Mouse (Mus musculus) MEL (cell line): ENCODE measurements at regions not wholly inside any gene's neighbourhood (a gene's known extent, or its start where the extent isn't known, plus 50 kb on each side); places are given as distances from the start of the nearest gene placed in this dataset.
A peak's percentile ranks its signal among the peaks of the same experiment; 100 is the strongest.

Experiments used
- DNase-seq: peaks from one replicate; pipeline ENCODE4 v3.0.0; 2011; ENCODE audit warnings: low read depth, low spot score
- H3K27ac ChIP-seq: 2 replicates; pipeline ENCODE4 v1.5.1; 2012; ENCODE audit warnings: low read depth, mild to moderate bottlenecking, control low read depth, low read length, moderate library complexity; ENCODE audit not compliant: control insufficient read depth
- H3K27me3 ChIP-seq, 2 experiments: fragments of 150-350 bp in 1 of 2; sonication (generic) in 1 of 2; 2 replicates each; pipeline ENCODE4 v1.6.1; 2012; ENCODE audit warnings: low read length in 2 of 2, mild to moderate bottlenecking in 2 of 2, improper control_type of control experiment in 1 of 2, moderate library complexity in 1 of 2; ENCODE audit not compliant: insufficient read depth in 2 of 2, control insufficient read depth in 1 of 2
- H3K36me3 ChIP-seq, 2 experiments: 2 replicates each; pipeline ENCODE4 v1.6.1; 2012 to 2014; ENCODE audit warnings: low read length in 2 of 2, improper control_type of control experiment in 1 of 2, inconsistent platforms in 1 of 2, mild to moderate bottlenecking in 1 of 2; ENCODE audit not compliant: insufficient read depth in 2 of 2, control insufficient read depth in 1 of 2
- H3K4me1 ChIP-seq, 2 experiments: fragments of 150-350 bp in 1 of 2; sonication (generic) in 1 of 2; 2 replicates each; pipeline ENCODE4 v1.6.1; 2012; ENCODE audit warnings: low read length in 2 of 2, improper control_type of control experiment in 1 of 2, mild to moderate bottlenecking in 1 of 2; ENCODE audit not compliant: insufficient read depth in 2 of 2, control insufficient read depth in 1 of 2
- H3K4me3 ChIP-seq, 2 experiments: fragments of 150-350 bp in 1 of 2; sonication (generic) in 1 of 2; 2 replicates each; pipeline ENCODE4 v1.5.1; 2012; ENCODE audit warnings: low read depth in 2 of 2, low read length in 2 of 2, mild to moderate bottlenecking in 2 of 2, moderate library complexity in 2 of 2, control low read depth in 1 of 2, improper control_type of control experiment in 1 of 2; ENCODE audit not compliant: control insufficient read depth in 1 of 2, insufficient read depth in 1 of 2
- H3K79me2 ChIP-seq: 2 replicates; pipeline ENCODE4 v1.6.1; 2012; ENCODE audit warnings: mild to moderate bottlenecking, low read length, moderate library complexity; ENCODE audit not compliant: control insufficient read depth, poor library complexity, insufficient read depth
- H3K9ac ChIP-seq: 2 replicates; pipeline ENCODE4 v1.6.1; 2012; ENCODE audit warnings: low read depth, mild to moderate bottlenecking, control low read depth, low read length, moderate library complexity; ENCODE audit not compliant: control insufficient read depth, poor library complexity, severe bottlenecking
- H3K9me3 ChIP-seq: fragments of 150-350 bp; sonication (generic); replicated peaks from 2 replicates; pipeline ENCODE4 v1.6.1; 2012; ENCODE audit warnings: mild to moderate bottlenecking, low read length, improper control_type of control experiment, moderate library complexity; ENCODE audit not compliant: insufficient read depth
- BHLHE40 ChIP-seq: IDR thresholded peaks from 2 replicates; pipeline ENCODE4 v1.6.1; 2012; ENCODE audit warnings: low read depth, mild to moderate bottlenecking, inconsistent platforms, low read length, improper control_type of control experiment, borderline replicate concordance
- CHD2 ChIP-seq: IDR thresholded peaks from 2 replicates; pipeline ENCODE4 v1.6.1; 2011; ENCODE audit warnings: low read length, improper control_type of control experiment
- ELF1 ChIP-seq: IDR thresholded peaks from 2 replicates; pipeline ENCODE4 v1.6.1; 2014; ENCODE audit warnings: low read depth, mild to moderate bottlenecking, inconsistent platforms, low read length, improper control_type of control experiment, moderate library complexity
- ETS1 ChIP-seq: IDR thresholded peaks from 2 replicates; pipeline ENCODE4 v1.6.1; 2012; ENCODE audit warnings: low read depth, mild to moderate bottlenecking, inconsistent platforms, low read length, improper control_type of control experiment, moderate library complexity
- GABPA ChIP-seq: IDR thresholded peaks from 2 replicates; pipeline ENCODE4 v1.6.1; 2012; ENCODE audit warnings: low read depth, mild to moderate bottlenecking, inconsistent platforms, low read length, improper control_type of control experiment, moderate library complexity
- GATA1 ChIP-seq: IDR thresholded peaks from 2 replicates; pipeline ENCODE4 v1.6.1; 2011; ENCODE audit warnings: low read depth, low read length, improper control_type of control experiment
- JUND ChIP-seq: IDR thresholded peaks from 2 replicates; pipeline ENCODE4 v1.6.1; 2011; ENCODE audit warnings: low read depth, mild to moderate bottlenecking, improper control_type of control experiment, low read length
- MAFK ChIP-seq: IDR thresholded peaks from 2 replicates; pipeline ENCODE4 v1.6.1; 2011; ENCODE audit warnings: low read depth, mild to moderate bottlenecking, low read length, improper control_type of control experiment, borderline replicate concordance
- MAX ChIP-seq: IDR thresholded peaks from 2 replicates; pipeline ENCODE4 v1.6.1; 2011; ENCODE audit warnings: low read length, improper control_type of control experiment
- MEF2A ChIP-seq: IDR thresholded peaks from 2 replicates; pipeline ENCODE4 v1.6.1; 2014; ENCODE audit warnings: low read depth, mild to moderate bottlenecking, inconsistent platforms, low read length, improper control_type of control experiment; ENCODE audit not compliant: poor library complexity, insufficient replicate concordance, severe bottlenecking; ENCODE audit errors: extremely low read depth
- MXI1 ChIP-seq: IDR thresholded peaks from 2 replicates; pipeline ENCODE4 v1.6.1; 2011; ENCODE audit warnings: mild to moderate bottlenecking, low read depth, low read length, improper control_type of control experiment
- MYB ChIP-seq: IDR thresholded peaks from 2 replicates; pipeline ENCODE4 v1.6.1; 2011; ENCODE audit warnings: mild to moderate bottlenecking, low read depth, low read length, improper control_type of control experiment
- MYC ChIP-seq: IDR thresholded peaks from 2 replicates; pipeline ENCODE4 v1.6.1; 2011; ENCODE audit warnings: low read depth, mild to moderate bottlenecking, low read length, improper control_type of control experiment, moderate library complexity
- NELFE ChIP-seq: IDR thresholded peaks from 2 replicates; pipeline ENCODE4 v1.6.1; 2011; ENCODE audit warnings: low read depth, low read length, improper control_type of control experiment
- POLR2A ChIP-seq, 2 experiments: IDR thresholded peaks; 2 replicates each; pipeline ENCODE4 v1.6.1; 2011 to 2012; ENCODE audit warnings: low read length in 2 of 2, mild to moderate bottlenecking in 2 of 2, control low read depth in 1 of 2, improper control_type of control experiment in 1 of 2, low read depth in 1 of 2, moderate library complexity in 1 of 2; ENCODE audit not compliant: control insufficient read depth in 1 of 2, insufficient read depth in 1 of 2, poor library complexity in 1 of 2
- POLR2AphosphoS2 ChIP-seq: IDR thresholded peaks from 2 replicates; pipeline ENCODE4 v1.6.1; 2011; ENCODE audit warnings: low read length, improper control_type of control experiment
- POLR2AphosphoS5 ChIP-seq: IDR thresholded peaks from 2 replicates; pipeline ENCODE4 v1.6.1; 2012; ENCODE audit warnings: low read depth, borderline replicate concordance, mild to moderate bottlenecking, inconsistent platforms, low read length, moderate library complexity, mixed read lengths
- SIN3A ChIP-seq: IDR thresholded peaks from 2 replicates; pipeline ENCODE4 v1.6.1; 2012; ENCODE audit warnings: low read length, improper control_type of control experiment, inconsistent platforms
- TAL1 ChIP-seq: IDR thresholded peaks from 2 replicates; pipeline ENCODE4 v1.6.1; 2012; ENCODE audit warnings: mild to moderate bottlenecking, inconsistent platforms, low read length, moderate library complexity, mixed read lengths
- TCF12 ChIP-seq: IDR thresholded peaks from 2 replicates; pipeline ENCODE4 v1.6.1; 2014; ENCODE audit warnings: low read depth, mild to moderate bottlenecking, inconsistent platforms, low read length, improper control_type of control experiment, moderate library complexity
- UBTF ChIP-seq: IDR thresholded peaks from 2 replicates; pipeline ENCODE4 v1.6.1; 2012; ENCODE audit warnings: low read depth, mild to moderate bottlenecking, inconsistent platforms, low read length, improper control_type of control experiment, moderate library complexity, borderline replicate concordance; ENCODE audit not compliant: insufficient read depth
- USF1 ChIP-seq: IDR thresholded peaks from 2 replicates; pipeline ENCODE4 v1.6.1; 2014; ENCODE audit warnings: low read depth, mild to moderate bottlenecking, inconsistent platforms, low read length, improper control_type of control experiment, moderate library complexity
- USF2 ChIP-seq, 2 experiments: IDR thresholded peaks; 2 replicates each; pipeline ENCODE4 v1.6.1; 2011 to 2012; ENCODE audit warnings: improper control_type of control experiment in 2 of 2, low read length in 2 of 2, borderline replicate concordance in 1 of 2, inconsistent platforms in 1 of 2, low read depth in 1 of 2, mild to moderate bottlenecking in 1 of 2; ENCODE audit not compliant: insufficient read depth in 1 of 2
- ZC3H11A ChIP-seq: IDR thresholded peaks from 2 replicates; pipeline ENCODE4 v1.6.1; 2012; ENCODE audit warnings: low read depth, mild to moderate bottlenecking, inconsistent platforms, low read length, improper control_type of control experiment
- ZKSCAN1 ChIP-seq: IDR thresholded peaks from 2 replicates; pipeline ENCODE4 v1.6.1; 2012; ENCODE audit warnings: low read depth, mild to moderate bottlenecking, inconsistent platforms, low read length, improper control_type of control experiment, moderate library complexity
- ZMIZ1 ChIP-seq: IDR thresholded peaks from 2 replicates; pipeline ENCODE4 v1.6.1; 2012; ENCODE audit warnings: low read depth, mild to moderate bottlenecking, inconsistent platforms, low read length, improper control_type of control experiment, moderate library complexity

DNA sequence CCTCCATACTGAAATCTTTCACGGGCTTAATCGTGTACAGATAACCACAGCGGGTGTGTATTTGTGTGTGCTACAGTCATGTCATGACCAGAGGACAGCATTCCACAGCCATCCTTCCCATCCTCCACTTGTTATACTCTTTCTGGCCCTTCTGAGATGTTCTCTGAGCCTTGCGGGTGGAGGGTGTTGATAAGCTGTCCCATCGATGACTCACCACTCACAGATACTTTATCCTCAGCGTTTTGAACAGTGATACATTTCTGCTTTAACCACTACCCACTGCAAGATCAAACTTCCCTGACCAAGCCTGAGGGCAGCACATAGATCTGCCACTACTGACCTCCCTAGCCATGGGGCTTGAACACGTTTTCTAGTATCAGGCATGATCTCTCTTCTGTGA, 274.3 kb upstream of the Rtl1 start:
- no peaks in the 10 kb centered on the region for H3K36me3 ChIP-seq
- no peaks in the 10 kb centered on the region for H3K9me3 ChIP-seq
- H3K79me2 ChIP-seq, result no peaks in the 10 kb centered on the region

DNA sequence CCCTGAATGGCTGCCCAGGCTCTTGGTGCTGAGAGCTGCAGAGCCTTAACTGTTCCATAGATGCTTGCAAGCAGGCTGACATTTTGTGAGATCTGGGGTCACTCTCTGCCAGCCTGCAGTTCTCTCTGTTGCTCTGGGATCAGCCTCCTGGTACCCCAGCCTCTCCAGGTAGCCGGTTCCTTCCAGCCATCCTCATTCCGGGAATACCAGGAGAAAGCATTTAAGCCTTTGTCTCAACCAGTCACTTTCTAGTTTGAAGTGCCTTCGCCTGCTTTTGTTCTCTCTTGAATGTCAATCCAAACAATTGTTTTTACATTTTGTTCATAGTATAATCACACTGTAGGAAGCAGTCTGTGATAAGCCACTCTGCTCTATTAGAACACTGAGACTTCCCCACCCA, 281.0 kb upstream of the Rtl1 start:
- no peaks in the 10 kb centered on the region for H3K36me3 ChIP-seq

More for the DNA sequence above, 274.3 kb upstream of the Rtl1 start:
- H3K27ac ChIP-seq, result no peak overlapping the region
- H3K9ac ChIP-seq, result no peak overlapping the region
- TF ChIP-seq ZC3H11A, result no peak
- TF ChIP-seq ELF1, result no peak
- no peak for TF ChIP-seq ETS1
- no peak for TF ChIP-seq ZKSCAN1
- no peak for TF ChIP-seq USF1
- no peak for TF ChIP-seq ZMIZ1
- no peak for TF ChIP-seq POLR2AphosphoS5
- no peak for TF ChIP-seq USF2 (IDR thresholded peaks at IDR 0.05; ENCODE audit: borderline replicate concordance in 1 of 2, insufficient read depth in 1 of 2, low read depth in 1 of 2, low read length in 2 of 2)
- TF ChIP-seq MXI1, result no peak
- no peak for TF ChIP-seq POLR2A (IDR thresholded peaks at IDR 0.05; ENCODE audit: control insufficient read depth in 1 of 2, insufficient read depth in 1 of 2, low read depth in 1 of 2, low read length in 2 of 2, poor library complexity in 1 of 2)
- TF ChIP-seq TCF12, result no peak
- no peak for TF ChIP-seq UBTF
- no peak for TF ChIP-seq MYB
- no peak for TF ChIP-seq BHLHE40
- no peak for TF ChIP-seq NELFE
- no peak for TF ChIP-seq GATA1
- TF ChIP-seq SIN3A, result no peak
- TF ChIP-seq MYC, result no peak
- no peaks in the 10 kb centered on the region for H3K27me3 ChIP-seq
- peak; percentile 1 for DNase-seq
- no peak overlapping the region for H3K4me3 ChIP-seq
- no peaks in the 10 kb centered on the region for H3K4me1 ChIP-seq

More for the DNA sequence above, 281.0 kb upstream of the Rtl1 start:
- no peak overlapping the region for H3K4me3 ChIP-seq
- no peaks in the 10 kb centered on the region for H3K4me1 ChIP-seq
- DNase-seq, result no peak
- no peaks in the 10 kb centered on the region for H3K27me3 ChIP-seq
- no peak overlapping the region for H3K27ac ChIP-seq
- H3K79me2 ChIP-seq, result no peaks in the 10 kb centered on the region
- H3K9ac ChIP-seq, result no peak overlapping the region
- no peaks in the 10 kb centered on the region for H3K9me3 ChIP-seq
- TF ChIP-seq UBTF (no peak), TCF12 (no peak), MYC (no peak), GABPA (no peak), GATA1 (no peak), JUND (no peak), MAFK (no peak), MYB (no peak), BHLHE40 (no peak), ZKSCAN1 (no peak), POLR2A (IDR thresholded peaks at IDR 0.05; ENCODE audit: control insufficient read depth in 1 of 2, insufficient read depth in 1 of 2, low read depth in 1 of 2, low read length in 2 of 2, poor library complexity in 1 of 2) (no peak), CHD2 (no peak), MAX (no peak), POLR2AphosphoS2 (no peak), MEF2A (no peak), POLR2AphosphoS5 (no peak), TAL1 (no peak)
